Mouse (Mus musculus) intestine, embryonic 16.5 days (tissue): Measurements from ENCODE around the gene Sox6. TPM values are rescaled to one million over a fixed set of nuclear protein-coding genes. Genes with fewer than 3 reads are reported as not detected.

ENCODE experiments used
- ATAC-seq: fragments of 200-750 bp; cut with Nextera tagmentation; 2 replicates; pipeline ENCODE4 v1.8.0; 2017; ENCODE audit warnings: moderate TSS enrichment, moderate library complexity
- H3K27ac ChIP-seq: fragments of 300-500 bp; sonication (generic); 2 replicates; pipeline ENCODE4 v1.5.1; 2014; ENCODE audit warnings: mild to moderate bottlenecking, low read length
- H3K27me3 ChIP-seq: fragments of 300-500 bp; sonication (generic); replicated peaks from 2 replicates; pipeline ENCODE4 v1.6.1; 2014; ENCODE audit warnings: low read length, control low read depth, mixed read lengths; ENCODE audit not compliant: control insufficient read depth, insufficient read depth
- H3K36me3 ChIP-seq: fragments of 300-500 bp; sonication (generic); 2 replicates; pipeline ENCODE4 v1.6.1; 2014; ENCODE audit warnings: low read length, control low read depth; ENCODE audit not compliant: control insufficient read depth, insufficient read depth
- H3K4me1 ChIP-seq: fragments of 300-500 bp; sonication (generic); 2 replicates; pipeline ENCODE4 v1.6.1; 2014; ENCODE audit warnings: low read length, control low read depth, mixed read lengths; ENCODE audit not compliant: control insufficient read depth, insufficient read depth
- H3K4me2 ChIP-seq: fragments of 300-500 bp; sonication (generic); 2 replicates; pipeline ENCODE4 v1.6.1; 2014; ENCODE audit warnings: low read depth, low read length, control low read depth
- H3K4me3 ChIP-seq: fragments of 300-500 bp; sonication (generic); 2 replicates; pipeline ENCODE4 v1.5.1; 2014; ENCODE audit warnings: mild to moderate bottlenecking, low read length
- H3K9ac ChIP-seq: fragments of 300-500 bp; sonication (generic); 2 replicates; pipeline ENCODE4 v1.6.1; 2014; ENCODE audit warnings: low read depth, low read length
- H3K9me3 ChIP-seq: fragments of 300-500 bp; sonication (generic); 2 replicates; pipeline ENCODE4 v1.6.1; 2016; ENCODE audit warnings: low read length, control low read depth; ENCODE audit not compliant: control insufficient read depth
- WGBS: fragments of 180-500 bp; shearing (Covaris S2); extraction: QIAGEN DNeasy Blood & Tissue Kit; methylation state at CpG from one replicate; pipeline ENCODE4 v1.1.7; 2014; 5-methylcytosine and 5-hydroxymethylcytosine counted together
- polyA plus RNA-seq: library from polyadenylated mRNA; unstranded; fragments of >200 nt; fragmentation: Nextera tagmentation; extraction: Ambion mirVana; gene quantifications from 2 replicates; pipeline ENCODE4 v1.2.1, GENCODE M21; 2015

The Sox6 gene
- polyA plus RNA-seq, 1 experiment from 2014 or later, result 25.3 TPM

GRCm38 (mm10) chr7:115684142-115684541 is 354.5 kb downstream of the Sox6 start:
- 67% methylated on average over 3 of the region's 3 CpGs for WGBS
- peak; percentile 64 for ATAC-seq
- Histone ChIP-seq H3K4me3 (no peak overlapping the region), H3K27me3 (no peaks in the 10 kb centered on the region), H3K4me2 (no peak overlapping the region), H3K9ac (no peak overlapping the region), H3K4me1 (no peaks in the 10 kb centered on the region), H3K27ac (no peak overlapping the region), H3K36me3 (no peaks in the 10 kb centered on the region), H3K9me3 (no peaks in the 10 kb centered on the region)

DNA sequence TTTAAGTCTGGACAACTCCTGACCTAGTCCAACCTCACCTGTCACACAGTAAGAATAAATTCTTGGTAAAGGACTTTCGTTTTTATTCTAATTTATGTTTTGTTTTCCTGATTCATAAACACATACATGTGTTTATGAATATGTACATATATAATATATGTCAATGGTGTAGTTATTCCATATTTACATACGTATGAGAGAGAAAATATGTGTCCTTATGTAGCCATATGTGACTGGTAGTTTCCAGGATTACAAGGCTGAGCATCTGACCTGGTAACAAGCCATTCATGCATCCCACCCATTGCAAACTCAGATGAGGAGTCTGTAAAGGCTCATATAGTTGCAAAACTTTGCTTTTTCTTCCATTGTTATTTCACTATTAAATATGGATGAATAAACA is 366.8 kb downstream of the Sox6 start:
- H3K4me1 ChIP-seq, result peaks cover 4% of the 10 kb centered on the region
- H3K27me3 ChIP-seq, result no peaks in the 10 kb centered on the region
- H3K4me2 ChIP-seq, result no peak overlapping the region
- WGBS, result 77% methylated on average over 2 of the region's 2 CpGs
- no peaks in the 10 kb centered on the region for H3K9me3 ChIP-seq
- H3K36me3 ChIP-seq, result no peaks in the 10 kb centered on the region
- H3K4me3 ChIP-seq, result no peak overlapping the region
- H3K27ac ChIP-seq, result no peak overlapping the region
- H3K9ac ChIP-seq, result no peak overlapping the region
- ATAC-seq, result no peak

- WGBS, result 59% methylated on average over 4 of the region's 4 CpGs
- Histone ChIP-seq H3K4me3 (no peak overlapping the region), H3K4me2 (no peak overlapping the region), H3K9me3 (no peaks in the 10 kb centered on the region), H3K4me1 (peaks cover 6% of the 10 kb centered on the region), H3K9ac (no peak overlapping the region), H3K36me3 (no peaks in the 10 kb centered on the region), H3K27ac (no peak overlapping the region), H3K27me3 (no peaks in the 10 kb centered on the region)
- peak; percentile 43 for ATAC-seq
Observed at GRCm38 (mm10) chr7:115671272-115671671, 367.3 kb downstream of the Sox6 start.

- no peak overlapping the region for H3K27ac ChIP-seq
- no peak overlapping the region for H3K9ac ChIP-seq
- no peaks in the 10 kb centered on the region for H3K27me3 ChIP-seq
- no peaks in the 10 kb centered on the region for H3K36me3 ChIP-seq
- ATAC-seq, result peak; percentile 71
- no peak overlapping the region for H3K4me2 ChIP-seq
- no peaks in the 10 kb centered on the region for H3K9me3 ChIP-seq
- no peak overlapping the region for H3K4me3 ChIP-seq
- H3K4me1 ChIP-seq, result peaks cover 6% of the 10 kb centered on the region
- WGBS, result 58% methylated on average over 6 of the region's 6 CpGs
Observed at GRCm38 (mm10) chr7:115669207-115670004, 369.2 kb downstream of the Sox6 start.

GRCm38 (mm10) chr7:115666686-115667382 is 371.8 kb downstream of the Sox6 start:
- H3K27ac ChIP-seq, result no peak overlapping the region
- 22% methylated on average over 18 of the region's 18 CpGs for WGBS
- ATAC-seq, result no peak

DNA sequence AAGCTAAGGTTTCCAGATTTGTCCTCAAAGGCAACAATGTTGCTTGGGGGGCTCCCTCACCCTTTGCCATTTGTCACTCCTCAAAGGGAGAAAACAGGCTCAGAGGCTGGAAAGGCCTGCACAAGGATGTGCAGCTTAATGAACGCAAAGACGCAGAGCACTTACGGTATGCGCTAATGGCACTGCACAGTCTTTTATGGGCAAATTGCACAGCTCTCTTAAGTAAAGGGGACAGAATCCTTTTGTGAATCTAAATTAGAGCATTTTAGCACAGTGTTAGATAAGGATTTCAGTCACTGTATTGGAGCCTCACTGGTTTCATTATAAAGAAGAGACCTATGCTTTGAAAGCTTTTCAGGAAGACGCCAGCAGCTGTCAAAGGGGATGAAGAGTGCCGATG is 375.2 kb downstream of the Sox6 start:
- H3K27me3 ChIP-seq, result no peaks in the 10 kb centered on the region
- H3K36me3 ChIP-seq, result no peaks in the 10 kb centered on the region
- H3K9ac ChIP-seq, result no peak overlapping the region
- peaks cover 6% of the 10 kb centered on the region for H3K4me1 ChIP-seq
- no peak overlapping the region for H3K27ac ChIP-seq
- H3K9me3 ChIP-seq, result no peaks in the 10 kb centered on the region
- ATAC-seq, result no peak
- no peak overlapping the region for H3K4me2 ChIP-seq
- H3K4me3 ChIP-seq, result no peak overlapping the region
- 73% methylated on average over 6 of the region's 6 CpGs for WGBS

More at GRCm38 (mm10) chr7:115666686-115667382, 371.8 kb downstream of the Sox6 start:
- Histone ChIP-seq H3K9ac (peak overlapping the region; percentile 30; the same call in 1 of the 2 replicates), H3K4me1 (peaks cover 6% of the 10 kb centered on the region), H3K27me3 (no peaks in the 10 kb centered on the region), H3K9me3 (no peaks in the 10 kb centered on the region), H3K4me3 (peak overlapping the region; percentile 21), H3K4me2 (peak overlapping the region; percentile 44), H3K36me3 (no peaks in the 10 kb centered on the region)

DNA sequence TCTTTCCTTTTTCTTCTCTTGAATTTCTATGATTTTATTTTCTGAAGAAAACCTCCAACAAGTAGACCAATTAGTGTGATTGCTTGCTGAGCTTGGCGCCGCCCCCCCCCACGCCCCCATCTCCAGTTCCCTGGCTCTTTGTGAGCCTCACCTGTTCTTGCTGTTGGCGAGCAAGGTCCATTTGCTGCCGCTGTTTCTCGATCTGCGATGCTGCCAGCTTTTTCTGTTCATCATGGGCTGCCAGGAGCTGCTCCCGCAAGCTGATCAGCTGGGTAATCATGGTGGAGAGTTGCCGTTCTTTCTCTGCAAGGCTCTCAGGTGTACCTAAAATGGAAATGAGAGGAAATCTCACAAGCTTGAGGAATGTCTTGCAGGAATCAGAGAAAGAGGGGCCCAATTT is 376.5 kb downstream of the Sox6 start:
- Histone ChIP-seq H3K4me3 (no peak overlapping the region), H3K4me2 (no peak overlapping the region), H3K27me3 (no peaks in the 10 kb centered on the region), H3K9ac (no peak overlapping the region), H3K36me3 (no peaks in the 10 kb centered on the region), H3K9me3 (no peaks in the 10 kb centered on the region), H3K27ac (no peak overlapping the region), H3K4me1 (peaks cover 6% of the 10 kb centered on the region)
- WGBS, result 74% methylated on average over 9 of the region's 9 CpGs
- no peak for ATAC-seq

- H3K27ac ChIP-seq, result no peak overlapping the region
- no peak overlapping the region for H3K9ac ChIP-seq
- H3K4me3 ChIP-seq, result no peak overlapping the region
- H3K4me2 ChIP-seq, result no peak overlapping the region
- H3K36me3 ChIP-seq, result no peaks in the 10 kb centered on the region
- no peak for ATAC-seq
- no peaks in the 10 kb centered on the region for H3K27me3 ChIP-seq
- no peaks in the 10 kb centered on the region for H3K9me3 ChIP-seq
- no peaks in the 10 kb centered on the region for H3K4me1 ChIP-seq
Observed at GRCm38 (mm10) chr7:115646696-115647095, 391.9 kb downstream of the Sox6 start.

GRCm38 (mm10) chr7:115645971-115646447 is 392.6 kb downstream of the Sox6 start:
- no peak for ATAC-seq
- Histone ChIP-seq H3K4me3 (no peak overlapping the region), H3K9ac (no peak overlapping the region), H3K27me3 (no peaks in the 10 kb centered on the region), H3K4me2 (no peak overlapping the region), H3K4me1 (no peaks in the 10 kb centered on the region), H3K9me3 (no peaks in the 10 kb centered on the region), H3K36me3 (no peaks in the 10 kb centered on the region), H3K27ac (no peak overlapping the region)
- 42% methylated on average over 5 of the region's 5 CpGs for WGBS
